Mouse (Mus musculus) C2C12 (cell line): Measurements from ENCODE around the gene Sbno1.

ENCODE experiments used
- CEBPB ChIP-seq: IDR thresholded peaks from one replicate; pipeline ENCODE4 v1.6.1; 2011; ENCODE audit warnings: low read depth, mild to moderate bottlenecking, control low read depth, moderate library complexity
- CTCF ChIP-seq: IDR thresholded peaks from one replicate; pipeline ENCODE4 v1.5.1; 2011; ENCODE audit not compliant: control insufficient read depth, insufficient read depth, insufficient read length
- FOSL1 ChIP-seq: IDR thresholded peaks from one replicate; pipeline ENCODE4 v1.8.0; 2011; ENCODE audit warnings: mild to moderate bottlenecking, low read length; ENCODE audit not compliant: poor library complexity, insufficient read depth, severe bottlenecking
- USF1 ChIP-seq: IDR thresholded peaks from one replicate; pipeline ENCODE4 v1.6.1; 2011; ENCODE audit warnings: low read depth, mild to moderate bottlenecking, control low read depth, moderate library complexity

DNA sequence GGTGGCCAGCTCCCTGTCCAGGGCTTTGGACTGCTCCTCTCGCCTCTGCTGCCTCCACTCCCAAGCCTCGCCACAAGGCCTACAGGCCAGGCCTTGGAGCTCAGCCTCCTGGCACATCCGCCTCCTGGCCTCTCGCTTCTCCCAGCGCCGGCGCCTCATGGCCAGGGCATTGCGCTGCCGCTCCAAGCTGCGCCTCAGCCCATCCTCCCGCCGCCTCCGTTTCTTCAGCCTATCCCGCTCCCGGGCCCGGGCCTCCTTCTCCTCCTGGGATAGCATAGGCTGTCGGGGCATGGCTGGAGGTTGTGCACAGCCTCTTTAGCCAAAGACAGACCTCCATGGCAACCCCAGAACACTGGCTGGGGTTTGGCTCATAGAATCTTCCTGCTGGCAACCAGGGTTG lies 76.6 kb downstream of the Sbno1 start:
- TF ChIP-seq CTCF (no peak), USF1 (no peak), CEBPB (no peak), FOSL1 (no peak)
